Mouse (Mus musculus) C2C12 (cell line): ENCODE results near the gene Cacna1c.

Experiments
- CTCF ChIP-seq: IDR thresholded peaks from one replicate; pipeline ENCODE4 v1.5.1; 2011; ENCODE audit not compliant: control insufficient read depth, insufficient read depth, insufficient read length
- MAX ChIP-seq: IDR thresholded peaks from one replicate; pipeline ENCODE4 v1.6.1; 2011; ENCODE audit warnings: mild to moderate bottlenecking, control low read depth

DNA sequence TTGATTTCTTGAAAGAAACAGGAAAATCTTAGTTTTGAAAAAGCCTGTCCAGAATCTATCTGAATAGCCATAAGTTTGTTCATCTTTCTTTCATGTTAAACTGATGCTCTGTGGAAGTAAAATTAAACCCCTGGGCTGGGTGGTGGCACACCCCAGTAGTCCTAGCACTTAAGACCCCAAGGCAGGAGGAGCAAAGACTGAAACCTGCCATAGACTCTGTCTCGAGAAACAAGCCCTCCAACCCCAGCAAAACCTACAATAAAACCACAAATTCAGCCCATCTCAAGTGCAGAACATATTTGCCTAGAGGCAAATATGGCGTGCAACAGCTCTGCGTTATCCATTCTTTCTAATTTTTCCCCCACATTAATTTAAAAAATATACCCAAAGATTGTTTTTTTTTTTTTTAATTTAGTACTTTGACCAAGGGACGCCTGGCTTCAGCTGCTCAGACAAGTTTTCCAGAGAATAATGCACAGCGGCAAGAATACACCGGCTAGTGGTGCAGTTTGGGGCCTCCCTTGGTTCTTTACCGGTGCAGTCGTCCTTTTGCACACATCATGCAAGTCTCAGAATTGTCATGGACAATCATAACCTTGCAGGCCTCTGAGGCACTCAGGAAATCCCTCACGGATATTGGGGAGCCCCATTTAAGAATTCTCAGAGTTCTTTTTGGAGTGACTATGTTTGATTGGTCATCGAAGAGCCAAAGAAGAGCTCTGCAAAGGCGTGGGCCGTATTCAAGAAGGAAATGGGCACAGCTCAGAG, 21.7 kb downstream of the Cacna1c start:
- TF ChIP-seq CTCF: no peak
- no peak for TF ChIP-seq MAX
